9 mouse cellular contexts compared by ENCODE assay signal in genomic region chr13:54970521-54971247, GRCm38 (mm10). TPM values are rescaled to one million over a fixed set of nuclear protein-coding genes. Genes with fewer than 3 reads are reported as not detected.
A peak's percentile ranks its signal among the peaks of the same experiment; 100 is the strongest.
DNase-seq lines count a peak whose midpoint lies in the region; ATAC-seq lines count a peak whose summit lies in the region.
"Had no signal": no experiment of that assay in that cellular context is flagged by ENCODE, and none has a peak within 500 bp of the region (broad histone marks: within the 10 kb centered on the region; RNA-seq: fewer than 3 reads in every experiment).

No protein-coding gene starts in this region.

- H3K4me2 ChIP-seq in neural tube, embryonic 11.5 days (ENCODE audit: low read depth): no peak overlapping the region
- no peak overlapping the region for H3K4me2 ChIP-seq in midbrain, embryonic 16.5 days (ENCODE audit: low read length)
- H3K4me2 ChIP-seq: embryonic facial prominence, embryonic 12.5 days had no signal

- no peak overlapping the region for H3K4me3 ChIP-seq in neural tube, embryonic 11.5 days (ENCODE audit: low read depth, low read length)
- no peak overlapping the region for H3K4me3 ChIP-seq in midbrain, embryonic 16.5 days (ENCODE audit: low read depth, low read length)
- H3K4me3 ChIP-seq: embryonic facial prominence, embryonic 12.5 days had no signal

- peak; percentile 60 for DNase-seq in left cerebral cortex, postnatal 4 days
- DNase-seq in left cerebral cortex, postnatal 36 days (ENCODE audit: low spot score in 2 of 2): no peak
- DNase-seq in adipocyte (ENCODE audit: low spot score): peak; percentile 72
- peak; percentile 41 for DNase-seq in kidney, adult 9 months
- peak; percentile 54 for DNase-seq in neural tube, embryonic 11.5 days (ENCODE audit: low spot score)
- no peak for DNase-seq in left cerebral cortex, adult 11 months (ENCODE audit: low spot score)
- DNase-seq in layer of hippocampus, adult 18-20 months (ENCODE audit: low spot score in 2 of 2): no peak

- ATAC-seq in neural tube, embryonic 11.5 days (ENCODE audit: insufficient read depth, low FRiP score, low TSS enrichment): no peak
- ATAC-seq in midbrain, embryonic 16.5 days: no peak

- no peak overlapping the region for H3K27ac ChIP-seq in neural tube, embryonic 11.5 days (ENCODE audit: low read depth, low read length)
- no peak overlapping the region for H3K27ac ChIP-seq in midbrain, embryonic 16.5 days (ENCODE audit: low read length)
- H3K27ac ChIP-seq: embryonic facial prominence, embryonic 12.5 days had no signal

- H3K4me1 ChIP-seq in neural tube, embryonic 11.5 days (ENCODE audit: control insufficient read depth, insufficient read depth, low read length): peaks cover 13% of the 10 kb centered on the region
- peaks cover 31% of the 10 kb centered on the region for H3K4me1 ChIP-seq in midbrain, embryonic 16.5 days (ENCODE audit: control insufficient read depth, insufficient read depth, low read length)

- no peaks in the 10 kb centered on the region; the same call in 1 of the 2 replicates for H3K27me3 ChIP-seq in neural tube, embryonic 11.5 days (ENCODE audit: control insufficient read depth, insufficient read depth, low read length)
- no peaks in the 10 kb centered on the region; the same call in 1 of the 2 replicates for H3K27me3 ChIP-seq in midbrain, embryonic 16.5 days (ENCODE audit: control insufficient read depth, insufficient read depth, low read depth, low read length)
- H3K27me3 ChIP-seq: embryonic facial prominence, embryonic 12.5 days had no signal

- intact Hi-C loops in left cerebral cortex, postnatal 4 days (cut with DNase I): no loop called here
- intact Hi-C loops in left cerebral cortex, postnatal 36 days (cut with DNase I): no loop called here

- no peaks in the 10 kb centered on the region for H3K36me3 ChIP-seq in neural tube, embryonic 11.5 days (ENCODE audit: control insufficient read depth, insufficient read depth, low read length)
- no peaks in the 10 kb centered on the region for H3K36me3 ChIP-seq in midbrain, embryonic 16.5 days (ENCODE audit: control insufficient read depth, insufficient read depth, low read length)
- H3K36me3 ChIP-seq: embryonic facial prominence, embryonic 12.5 days had no signal

- no peak overlapping the region for H3K9ac ChIP-seq in neural tube, embryonic 11.5 days (ENCODE audit: low read length)
- H3K9ac ChIP-seq in midbrain, embryonic 16.5 days (ENCODE audit: low read depth, low read length): no peak overlapping the region
- H3K9ac ChIP-seq: embryonic facial prominence, embryonic 12.5 days had no signal

- H3K9me3 ChIP-seq in neural tube, embryonic 11.5 days (ENCODE audit: control insufficient read depth, low read length): no peaks in the 10 kb centered on the region
- no peaks in the 10 kb centered on the region for H3K9me3 ChIP-seq in midbrain, embryonic 16.5 days (replicated peaks; ENCODE audit: control insufficient read depth, low read length, poor library complexity, severe bottlenecking)
- H3K9me3 ChIP-seq: embryonic facial prominence, embryonic 12.5 days had no signal

- WGBS in neural tube, embryonic 11.5 days: 40% methylated on average over 14 of the region's 14 CpGs
- WGBS in midbrain, embryonic 16.5 days: 41% methylated on average over 14 of the region's 14 CpGs

RNA-seq across cellular contexts. Expression of gene Unc5a, which starts 21.5 kb away (rescaled TPM):
- total RNA-seq in left cerebral cortex, postnatal 4 days (2021): 10 to 100 TPM; 51.7 to 52.6 TPM
- 100 to 1,000 TPM in 1 of 2 experiments, 10 to 100 TPM in 1; 96.3 to 101 TPM for total RNA-seq in left cerebral cortex, postnatal 36 days (2021)
- 6.7 and 7.5 TPM in 2 replicates for polyA plus RNA-seq in neural tube, embryonic 11.5 days (2014; fragmentation: Nextera tagmentation; extraction: Ambion mirVana)
- polyA plus RNA-seq in midbrain, embryonic 16.5 days (2015; fragmentation: Nextera tagmentation; extraction: Ambion mirVana): 14.1 and 16.3 TPM in 2 replicates
- 100 to 1,000 TPM; 160 to 161 TPM for total RNA-seq in layer of hippocampus, adult 18-20 months (2021)

RNA-seq across cellular contexts. Expression of gene Hk3, which starts 50.5 kb away (rescaled TPM):
- 1 to 10 TPM; 1.1 to 1.3 TPM for total RNA-seq in left cerebral cortex, postnatal 4 days (2021)
- 1 to 10 TPM; 1.1 to 1.7 TPM for total RNA-seq in left cerebral cortex, postnatal 36 days (2021)
- 1.1 and 1.5 TPM in 2 replicates for polyA plus RNA-seq in neural tube, embryonic 11.5 days (2014; fragmentation: Nextera tagmentation; extraction: Ambion mirVana)
- 0.57 and 0.77 TPM in 2 replicates for polyA plus RNA-seq in midbrain, embryonic 16.5 days (2015; fragmentation: Nextera tagmentation; extraction: Ambion mirVana)
- 1 to 10 TPM in 1 of 2 experiments, under 1 TPM in 1; 0.99 to 1.1 TPM for total RNA-seq in layer of hippocampus, adult 18-20 months (2021)

Comparison
In these comparisons a context has a peak if more than half of its experiments do, and no peak if none do; other contexts are left out.
1. DNase-seq: peak in left cerebral cortex, postnatal 4 days (single experiment), adipocyte (single experiment), kidney, adult 9 months (single experiment) and neural tube, embryonic 11.5 days (single experiment); none in left cerebral cortex, postnatal 36 days (0 of 2), left cerebral cortex, adult 11 months (single experiment) and layer of hippocampus, adult 18-20 months (0 of 2).